Mouse (Mus musculus) cerebellum, postnatal 36 days (tissue): ENCODE measurements around the gene Cadps.

Experiments used
- DNase-seq, 2 experiments: peaks; one replicate each; pipeline ENCODE4 v3.0.0; 2021 to 2022; ENCODE audit warnings: mixed read lengths in 2 of 2

Cadps gene

DNA sequence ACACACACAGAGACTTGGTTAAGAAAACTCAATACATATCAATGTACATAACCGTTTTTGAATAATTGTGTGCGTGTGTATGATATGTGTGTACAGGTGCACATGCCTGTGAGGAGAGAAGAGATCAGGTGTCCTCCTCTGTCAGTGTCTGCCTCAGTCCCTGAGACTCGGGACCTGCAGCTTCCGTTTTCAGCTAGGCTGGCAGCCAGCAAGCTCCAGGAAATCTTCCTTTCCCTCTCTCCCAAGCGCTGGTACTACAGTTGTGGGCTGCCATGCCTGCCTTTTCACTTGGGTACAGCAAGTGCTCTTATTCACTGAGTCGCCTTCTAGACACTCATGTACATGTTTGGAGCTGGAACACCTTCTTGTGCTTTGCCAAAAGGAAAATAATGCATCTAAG, 435.7 kb downstream of the Cadps start:
- DNase-seq, result peak; percentile 21 to 27

DNA sequence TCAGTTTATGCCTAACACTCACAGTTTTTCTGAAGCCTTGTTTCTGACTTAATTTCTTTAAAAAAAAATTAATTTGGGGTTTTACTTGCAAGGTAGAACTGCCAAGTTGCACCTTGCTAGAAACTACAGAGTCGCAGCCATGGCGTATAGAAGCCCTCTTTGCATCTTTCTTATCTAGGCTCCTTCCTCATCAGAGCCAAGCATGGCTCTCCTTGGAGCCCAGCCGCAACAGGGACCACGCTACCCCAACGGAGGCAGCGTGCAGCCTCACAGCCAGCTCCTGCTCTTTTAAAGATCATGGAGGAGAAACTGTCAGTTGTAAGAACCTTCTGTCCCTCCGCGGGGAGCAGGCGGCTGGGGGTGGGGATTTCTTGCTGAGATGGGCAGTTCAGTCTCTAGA, 445.0 kb downstream of the Cadps start:
- no peak for DNase-seq

DNA sequence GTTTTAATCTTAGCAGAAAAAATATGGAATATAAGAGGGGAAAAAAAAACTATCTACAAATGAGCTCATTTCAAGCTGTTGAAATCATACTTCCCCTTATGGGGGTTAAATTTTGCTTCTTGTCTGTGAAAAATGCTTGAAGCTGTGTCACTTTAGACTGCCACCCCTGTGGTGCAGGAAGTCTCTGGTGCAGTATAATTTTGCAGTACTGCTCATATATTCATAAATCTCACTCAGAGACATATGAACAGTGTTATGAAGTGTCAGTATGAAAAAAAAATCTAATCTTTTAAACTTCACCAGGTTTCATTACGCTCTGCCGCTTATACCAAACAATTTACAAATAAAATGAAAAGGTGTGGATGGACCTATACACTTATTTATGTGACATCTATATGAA, 445.6 kb downstream of the Cadps start:
- DNase-seq, result no peak

DNA sequence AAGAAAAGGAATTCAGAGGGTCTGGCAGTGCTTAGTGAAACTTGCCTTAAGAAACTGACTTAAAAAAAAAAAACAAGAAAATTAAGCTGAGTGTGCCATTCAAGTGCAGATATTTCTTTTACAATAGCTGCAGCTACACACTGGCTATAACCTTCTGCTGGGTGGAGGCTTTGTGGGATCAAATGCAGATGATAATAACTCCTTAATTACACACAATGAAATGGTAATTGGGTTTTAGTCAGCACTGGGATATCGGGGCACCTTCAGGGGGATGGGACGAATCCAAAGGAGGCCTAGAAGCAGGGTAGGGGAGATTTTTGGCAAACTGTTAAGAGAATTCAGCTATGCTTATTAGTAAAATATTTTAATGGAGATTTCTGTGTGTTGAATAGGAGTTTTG, 447.4 kb downstream of the Cadps start:
- DNase-seq, result no peak

DNA sequence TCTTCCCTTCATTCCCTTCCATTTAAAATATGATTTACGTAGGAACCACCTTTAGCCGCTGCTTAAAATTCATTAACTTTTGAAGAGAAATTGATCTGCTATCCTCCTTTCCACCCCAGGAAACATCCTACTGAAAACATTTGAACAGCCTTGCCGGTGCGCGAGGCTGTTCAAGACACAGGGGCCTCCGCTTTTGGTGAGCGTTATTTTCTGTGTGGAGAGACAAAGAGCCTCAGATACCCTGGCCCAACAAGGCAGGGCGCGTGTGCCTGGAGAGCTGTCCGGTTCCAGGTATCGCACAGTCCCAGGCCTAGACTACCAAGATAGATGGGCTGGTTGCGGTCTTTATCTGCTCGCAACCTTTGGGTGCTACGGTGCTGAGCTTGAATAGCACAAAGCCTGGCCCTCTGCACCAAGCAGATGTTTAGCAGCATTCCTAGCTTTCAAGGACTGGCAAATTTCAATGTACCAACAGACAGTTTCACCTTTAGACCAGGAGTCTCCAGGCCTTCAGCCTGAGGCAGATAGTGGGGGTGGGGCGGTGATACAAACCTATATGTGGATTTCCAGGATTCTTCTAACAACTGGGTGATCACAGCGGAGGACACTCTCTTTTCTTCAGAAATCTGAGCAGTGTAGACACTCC, 472.5 kb downstream of the Cadps start:
- no peak for DNase-seq

DNA sequence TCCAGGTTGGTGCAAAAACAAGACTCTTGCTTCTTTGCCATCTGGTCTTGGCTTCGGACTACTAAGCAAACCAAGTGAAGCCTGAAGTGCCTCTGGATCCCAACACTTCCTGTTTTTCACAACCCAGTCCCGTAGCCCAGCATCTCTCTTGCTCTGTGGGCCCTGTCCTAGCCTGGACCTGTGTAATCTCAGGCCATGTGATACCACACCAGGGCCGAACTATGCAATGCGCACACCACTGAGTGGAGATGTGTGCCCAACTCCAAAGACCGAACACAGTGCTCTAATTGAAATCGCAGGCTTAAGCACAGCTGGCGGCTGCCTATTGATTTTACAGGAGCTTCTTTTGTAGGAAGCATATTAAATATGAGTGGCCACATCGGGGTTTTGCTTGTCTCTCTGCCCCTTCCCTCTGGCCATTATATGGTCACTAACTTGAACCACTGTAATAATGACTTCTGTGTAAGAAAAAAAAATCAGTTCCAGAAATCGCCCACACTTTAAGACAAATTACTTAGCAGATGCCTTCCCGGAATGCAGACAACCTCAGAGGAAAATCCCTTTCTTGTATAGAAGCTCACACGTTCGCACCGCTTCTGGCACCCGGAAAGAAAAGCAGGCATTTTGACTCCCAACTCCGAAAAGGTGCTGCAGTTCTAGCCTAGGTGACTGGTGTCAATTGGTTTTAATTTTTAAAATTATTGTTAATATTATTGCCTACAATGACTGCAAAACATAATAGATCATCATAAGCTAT, 473.4 kb downstream of the Cadps start:
- no peak for DNase-seq

DNA sequence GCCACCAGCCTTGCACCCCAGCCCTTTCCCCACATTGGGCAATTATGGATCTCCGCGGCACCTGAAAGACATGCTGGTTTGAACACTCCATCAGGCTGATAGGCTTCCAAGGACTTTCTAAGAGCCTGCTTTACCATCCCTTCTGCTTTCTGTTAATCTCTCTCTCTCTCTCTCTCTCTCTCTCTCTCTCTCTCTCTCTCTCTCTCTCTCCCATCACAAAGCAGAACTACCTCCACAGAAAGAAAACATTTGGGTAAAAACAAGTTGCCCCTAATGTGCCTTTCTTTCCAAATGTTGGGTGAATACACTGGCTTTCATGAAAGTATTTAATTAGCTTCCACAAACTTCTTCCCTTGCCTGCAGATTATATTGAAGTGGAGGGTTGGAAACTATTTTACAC, 474.8 kb downstream of the Cadps start, which contains the start of gene Fezf2:
Gene Fezf2 (minus strand): TSS at position 101 of the 400 bp plus-strand sequence.
- no peak for DNase-seq

DNA sequence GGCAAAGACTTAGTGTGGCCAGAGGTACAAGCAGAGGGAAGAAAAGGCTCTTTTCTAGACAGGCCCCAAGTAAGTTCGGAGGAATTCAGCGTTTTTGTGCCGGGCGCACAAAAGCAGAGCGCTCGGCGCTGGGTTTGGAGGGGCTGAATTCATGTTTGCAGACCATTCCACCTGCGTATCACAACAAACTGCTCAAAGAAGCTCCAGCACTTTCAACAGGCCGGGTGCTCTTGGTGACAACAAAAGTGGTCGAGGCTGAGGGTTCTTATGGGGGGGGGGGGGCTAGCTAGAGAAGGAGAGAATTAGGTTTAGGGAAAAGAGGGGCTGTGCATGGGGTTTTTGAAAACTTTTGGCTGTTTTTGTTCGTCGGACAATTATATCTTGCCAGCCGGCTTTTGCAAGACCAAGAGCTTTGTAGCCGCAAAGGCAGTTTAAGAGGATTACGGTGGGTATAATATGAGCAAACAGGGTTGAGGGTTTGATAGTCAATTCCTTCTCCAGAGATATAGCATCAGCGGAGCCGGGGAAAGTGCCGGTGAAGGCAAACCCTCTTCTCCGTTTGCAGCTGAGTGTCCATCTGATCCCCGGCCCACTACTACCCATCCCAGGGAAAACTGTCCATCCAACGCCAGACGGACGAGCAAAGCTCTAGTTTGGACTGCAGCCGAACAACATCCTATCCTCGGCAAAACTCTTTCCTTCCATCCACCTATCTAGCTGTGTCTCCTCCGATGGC, 475.8 kb downstream of the Cadps start:
- DNase-seq, result no peak

DNA sequence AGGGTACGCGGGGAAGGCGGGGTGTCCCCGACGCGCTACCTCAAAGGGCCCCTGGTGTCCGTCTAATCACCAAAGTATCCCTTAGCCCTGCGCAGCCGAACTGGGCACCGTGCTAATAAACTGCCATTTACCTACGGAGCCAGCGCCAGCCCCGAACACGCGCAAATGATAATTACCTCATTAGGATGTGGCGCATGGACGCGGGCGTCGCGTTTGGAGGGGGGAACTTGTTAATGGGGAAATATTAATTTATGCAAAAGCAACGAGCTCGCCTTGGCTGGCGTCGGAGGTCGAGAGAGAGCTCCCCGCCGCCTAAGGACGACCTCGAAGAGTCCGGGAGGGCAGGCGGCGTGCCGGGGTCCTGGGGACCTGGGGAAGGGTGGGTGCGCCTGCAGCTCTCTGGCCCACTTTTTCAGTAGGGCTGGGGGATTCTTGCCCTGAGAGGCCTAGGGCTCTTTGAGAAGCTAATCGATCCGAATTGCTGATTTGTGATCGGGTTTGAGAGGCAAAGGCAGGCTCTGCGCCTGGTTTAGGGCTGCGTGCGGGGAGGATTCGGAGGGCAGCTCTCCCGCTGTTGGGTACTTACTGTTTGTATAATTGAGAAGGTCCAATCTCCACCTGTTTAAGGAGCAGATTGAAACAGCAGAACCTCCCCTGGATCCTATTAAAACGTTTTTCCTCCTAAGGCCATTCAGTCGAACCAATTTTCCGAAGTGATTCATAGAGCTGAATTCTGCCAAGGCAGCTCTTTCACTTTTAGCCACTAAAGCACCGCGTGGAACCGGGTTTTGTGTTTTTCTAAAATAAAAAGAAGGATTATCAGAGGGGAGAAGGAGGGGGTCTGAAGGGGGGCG, 476.6 kb downstream of the Cadps start:
- DNase-seq, result no peak

DNA sequence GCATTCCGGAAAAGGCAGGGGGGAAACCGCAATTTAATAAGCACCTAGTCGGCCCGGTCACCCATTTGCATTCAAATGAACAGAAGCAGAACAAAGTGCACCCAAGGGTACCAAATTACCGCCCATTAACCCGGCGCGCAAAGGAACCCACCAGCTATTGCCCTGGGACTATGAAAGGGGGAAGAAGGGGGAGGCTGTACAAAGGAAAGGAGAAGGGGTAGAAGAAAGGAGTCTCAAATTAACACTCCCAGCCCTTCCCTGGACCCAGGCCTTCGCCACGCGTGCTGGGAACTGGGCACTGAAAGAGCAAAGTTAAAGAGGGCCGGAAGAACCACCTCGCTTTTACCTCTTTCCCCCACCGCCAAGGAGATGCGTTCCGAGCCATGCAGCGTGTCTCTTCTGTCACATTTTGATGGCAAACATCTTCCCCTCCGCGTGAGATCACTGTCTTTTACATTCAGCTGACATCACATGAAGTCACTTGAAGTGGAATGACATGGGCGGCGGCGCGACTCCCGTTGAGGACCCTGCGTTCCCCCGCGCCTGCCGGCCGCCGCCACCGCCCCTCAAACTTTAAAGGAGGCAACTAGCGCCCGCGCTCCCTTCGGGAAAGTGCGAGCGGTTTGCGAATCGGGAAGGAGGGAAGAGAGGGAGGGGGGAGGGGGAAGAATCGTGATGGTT, 477.5 kb downstream of the Cadps start:
- no peak for DNase-seq

DNA sequence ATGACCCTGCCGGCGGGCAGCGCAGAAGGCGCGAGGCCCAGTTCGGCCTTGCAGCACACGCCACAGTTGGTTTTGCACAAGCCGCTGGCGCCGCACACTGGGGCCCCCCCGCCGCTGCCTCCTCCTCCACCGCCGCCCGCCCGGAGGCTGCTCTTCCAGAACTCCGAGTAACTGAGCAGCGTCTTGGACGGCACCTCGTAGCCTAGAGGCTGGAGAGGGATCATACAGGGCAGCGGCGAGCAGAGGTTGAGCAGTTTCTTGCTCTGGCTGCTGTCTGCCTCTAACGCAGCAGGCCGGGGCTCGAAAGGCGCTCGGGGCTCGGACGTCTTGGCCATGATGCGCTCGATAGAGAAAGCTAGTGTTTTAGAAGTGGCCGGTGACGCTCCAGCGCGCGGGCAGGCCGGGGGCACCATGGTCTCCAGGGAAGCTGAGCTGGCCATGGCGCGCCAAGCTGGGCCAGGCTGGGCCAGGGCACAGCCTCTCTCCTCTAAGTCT, 478.1 kb downstream of the Cadps start:
- DNase-seq, result no peak

DNA sequence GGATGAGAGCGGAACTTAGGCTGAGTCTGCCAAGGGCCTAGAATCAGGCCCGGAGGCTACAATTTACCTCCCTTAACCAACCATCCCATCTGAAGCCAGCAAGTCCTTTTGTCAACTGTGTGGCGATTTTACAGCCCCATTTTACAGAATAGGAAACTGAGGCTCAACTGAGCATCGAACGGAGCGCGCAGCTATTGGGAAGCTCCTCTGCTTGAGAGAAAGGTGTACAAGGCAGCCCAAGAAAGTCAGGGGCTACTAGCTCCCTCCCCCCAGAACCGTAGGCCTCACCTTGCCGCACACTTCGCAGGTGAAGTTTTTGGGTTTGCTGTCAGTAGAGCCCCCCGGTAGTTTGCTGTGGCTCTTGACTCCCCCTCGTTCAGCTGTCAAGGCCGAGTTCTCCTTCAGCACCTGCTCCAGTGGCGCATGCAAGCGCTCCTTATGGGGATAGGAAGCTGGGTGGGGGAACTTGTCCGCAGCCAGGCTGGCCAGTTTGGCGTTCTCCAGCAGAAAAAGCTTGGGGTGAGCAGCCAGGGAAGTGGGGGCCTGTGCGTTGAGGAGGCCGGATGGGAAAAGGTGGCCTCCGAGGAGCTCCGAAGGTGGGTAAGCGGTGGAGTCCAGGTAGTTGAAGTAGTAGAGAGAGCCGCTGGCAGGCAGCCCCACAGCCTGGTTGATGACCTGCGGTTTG, 478.7 kb downstream of the Cadps start:
- no peak for DNase-seq

DNA sequence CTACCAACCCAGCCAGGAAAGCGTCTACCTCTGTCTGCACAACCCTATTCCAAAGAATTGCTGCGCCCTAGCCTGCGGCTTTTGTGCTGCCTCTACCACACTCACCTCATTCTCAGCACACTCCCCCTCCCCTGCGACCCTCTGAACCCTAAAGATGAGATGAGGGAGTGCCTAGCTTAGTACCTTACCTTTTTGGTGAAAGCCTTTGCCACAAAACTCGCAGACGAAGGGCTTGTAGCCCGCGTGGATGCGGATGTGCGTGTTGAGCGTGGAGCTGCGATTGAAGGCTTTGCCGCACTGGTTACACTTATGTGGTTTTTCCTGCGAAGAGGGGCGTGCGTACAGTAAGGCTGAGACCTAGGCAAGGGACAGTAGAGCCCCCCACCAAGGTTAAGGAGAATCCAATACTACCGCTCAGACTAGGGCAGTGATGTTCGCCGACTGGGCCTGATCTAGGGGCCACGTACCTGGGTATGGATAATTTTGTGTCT, 479.4 kb downstream of the Cadps start:
- no peak for DNase-seq

DNA sequence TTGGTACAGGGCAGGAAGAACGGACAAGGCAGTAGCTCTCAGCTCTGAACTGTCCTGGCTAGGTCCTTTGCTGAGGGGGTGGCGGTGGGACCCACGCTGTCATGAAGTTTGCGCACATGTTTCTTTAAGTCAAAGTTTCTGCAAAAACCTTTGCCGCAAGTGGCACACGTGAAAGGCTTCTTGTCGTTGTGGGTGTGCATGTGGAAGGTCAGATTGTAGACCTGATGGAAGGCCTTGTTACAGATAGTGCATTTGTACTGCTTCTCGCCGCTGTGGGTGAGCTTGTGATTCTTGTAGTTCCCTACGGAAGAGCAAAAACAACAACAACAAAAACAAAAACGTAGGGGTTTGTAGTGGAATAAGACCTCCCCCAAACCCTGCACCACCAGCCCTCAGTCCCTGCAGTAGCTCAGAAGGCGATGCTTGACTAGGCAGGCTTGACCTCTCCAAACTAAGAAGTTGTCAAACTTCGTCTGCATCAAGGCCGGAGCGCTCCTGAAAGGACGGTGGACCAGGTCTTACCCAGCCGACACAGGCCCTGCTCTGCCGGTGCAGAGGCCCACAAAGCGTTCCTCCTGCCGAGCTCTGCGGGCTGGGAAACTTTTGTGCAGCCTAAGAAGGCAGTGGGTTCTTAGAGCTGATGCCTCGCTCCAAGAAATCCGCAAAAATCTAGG, 480.3 kb downstream of the Cadps start:
- no peak for DNase-seq

DNA sequence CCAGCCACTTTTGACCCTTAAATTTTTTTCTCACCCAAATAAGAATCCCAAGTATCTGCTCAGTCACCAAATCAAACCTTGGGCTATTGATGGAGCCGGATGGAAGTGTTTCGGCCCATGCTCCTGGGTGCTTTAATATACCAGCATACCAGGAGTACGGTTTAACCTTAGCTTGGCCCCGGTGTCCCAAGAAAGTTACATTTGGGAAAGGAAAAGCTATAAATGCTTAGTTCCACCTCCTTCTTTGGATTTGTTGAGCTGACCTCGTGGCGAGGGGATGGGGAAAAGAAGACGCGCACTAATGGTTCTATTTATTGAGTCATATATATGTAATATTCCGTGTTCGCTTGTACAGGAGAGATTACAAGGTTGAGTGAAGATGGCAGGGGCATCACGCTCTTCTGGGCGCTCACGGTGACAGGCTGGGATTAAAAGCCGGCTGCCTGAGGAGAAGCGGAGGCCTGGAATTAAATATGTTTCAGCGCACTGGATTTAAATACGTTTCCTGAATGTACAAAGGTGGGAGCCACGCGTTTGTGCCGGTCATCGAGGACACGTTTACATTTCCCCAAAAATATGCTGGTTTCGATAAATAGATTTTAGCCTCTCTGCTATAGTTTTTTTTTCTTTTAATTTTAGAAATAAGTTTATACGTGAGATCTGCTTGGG, 481.0 kb downstream of the Cadps start:
- DNase-seq, result no peak

DNA sequence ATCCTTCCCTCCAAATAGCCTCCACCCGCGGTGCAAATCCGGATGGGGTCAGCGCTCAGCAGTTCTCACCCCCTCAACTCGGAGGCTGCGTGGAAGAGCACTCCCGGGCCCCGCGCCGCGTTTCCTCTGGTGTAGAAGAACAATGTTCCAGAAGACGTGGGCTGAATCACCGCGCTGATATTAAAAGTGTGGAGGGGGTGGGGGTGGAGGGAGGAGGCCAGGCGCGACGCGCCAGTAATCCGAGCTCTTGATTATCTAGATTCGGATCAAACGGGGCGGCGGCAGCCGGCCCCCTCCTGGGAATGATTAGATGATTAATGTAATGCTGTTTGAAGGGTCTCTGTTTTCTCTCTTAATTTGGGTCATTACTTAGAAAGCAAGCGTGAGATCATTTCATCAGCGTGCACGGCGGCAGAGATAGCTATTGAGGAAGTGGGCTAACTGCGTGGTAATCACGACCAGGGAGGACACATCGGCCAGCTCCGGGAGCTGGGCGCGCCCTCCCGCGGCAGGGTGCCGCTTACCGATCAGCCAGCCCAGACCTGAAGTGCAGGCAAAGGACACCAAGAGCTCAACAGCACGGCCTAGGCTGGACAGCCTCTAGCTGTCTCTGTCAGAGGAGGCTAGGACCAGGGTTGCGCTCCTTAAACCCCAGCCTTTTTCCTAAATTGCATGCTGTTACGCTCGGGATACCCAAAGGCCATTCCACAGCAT, 481.6 kb downstream of the Cadps start:
- no peak for DNase-seq

DNA sequence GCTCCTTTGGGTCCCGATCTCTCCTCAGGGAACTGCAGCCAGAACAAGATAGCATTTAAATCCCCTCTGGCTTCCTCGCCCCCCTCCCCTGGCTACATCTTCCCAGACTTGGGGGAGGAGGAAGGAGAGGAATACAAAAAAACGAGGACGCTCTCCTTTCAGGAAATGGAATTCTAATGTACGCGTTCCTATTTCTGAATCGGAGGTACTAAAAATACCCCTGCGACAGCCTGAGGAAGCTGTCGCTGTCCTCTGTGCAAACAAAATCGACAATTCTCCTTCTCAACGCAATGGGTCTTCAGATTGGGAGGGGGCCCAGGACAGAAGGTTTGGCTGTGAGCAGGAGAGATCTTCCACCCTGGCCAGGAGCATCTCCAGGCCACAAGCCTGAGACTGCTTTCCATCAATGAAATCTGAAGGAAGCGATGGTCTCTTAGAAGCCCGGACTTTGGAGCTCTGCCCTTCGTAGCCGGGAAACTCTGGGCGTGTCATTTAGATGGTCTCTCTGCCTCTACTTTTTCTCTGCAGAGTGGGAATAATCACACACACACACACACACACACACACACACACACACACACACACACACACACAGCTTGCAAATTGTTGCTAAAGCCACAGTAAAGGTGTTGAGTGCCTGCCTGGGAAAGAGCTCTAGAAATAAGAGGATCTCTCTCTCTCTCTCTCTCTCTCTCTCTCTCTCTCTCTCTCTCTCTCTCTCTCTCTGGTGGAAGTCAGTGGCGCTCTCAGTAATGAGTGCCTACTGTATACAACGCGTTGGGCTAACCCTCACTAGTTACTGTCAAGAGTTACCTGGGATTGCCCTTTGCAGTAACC, 482.4 kb downstream of the Cadps start:
- DNase-seq, result no peak

DNA sequence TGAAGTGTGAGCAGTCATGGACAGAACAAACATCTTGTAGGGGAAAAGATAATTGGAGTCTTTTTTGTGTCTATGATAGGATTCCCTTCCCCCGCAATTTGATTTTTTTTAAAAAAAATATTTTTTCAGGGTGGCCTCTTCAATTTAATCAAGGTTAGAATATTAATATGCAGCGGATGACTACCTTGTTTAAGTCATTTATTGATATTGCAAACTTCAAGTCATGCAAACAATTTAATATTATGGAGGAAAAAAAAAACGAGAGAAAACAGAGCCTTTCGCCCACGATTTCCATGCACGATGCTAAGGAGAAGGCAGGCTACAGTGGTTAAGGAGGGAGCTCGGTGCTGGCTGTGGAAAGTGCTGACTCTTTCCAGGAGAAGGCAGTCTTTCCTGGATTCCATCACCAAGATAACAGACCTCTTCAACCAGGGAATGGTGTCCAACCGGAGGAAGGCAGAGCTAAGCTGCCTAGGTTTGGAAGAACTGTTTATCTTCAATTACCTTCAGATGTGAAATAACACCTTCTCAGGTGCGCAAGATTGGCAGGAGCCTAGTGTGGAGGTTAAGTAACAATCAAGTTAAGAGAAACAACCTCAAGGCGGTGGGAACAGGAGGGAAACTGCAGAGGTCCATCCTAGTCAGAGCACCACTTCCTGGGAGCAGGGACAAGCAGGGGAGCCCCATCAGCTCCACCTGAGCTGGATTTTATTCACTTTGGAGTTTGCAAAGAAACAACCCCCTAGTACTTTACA, 483.9 kb downstream of the Cadps start:
- DNase-seq, result no peak
